ENCODE assay signal across 24 mouse cellular contexts in genomic region chr19:41558891-41559486, GRCm38 (mm10). TPM values are rescaled to one million over a fixed set of nuclear protein-coding genes. Genes with fewer than 3 reads are reported as not detected.
DNase-seq lines count a peak whose midpoint lies in the region; ATAC-seq and TF ChIP-seq lines count a peak whose summit lies in the region.
"Had no signal": no experiment of that assay in that cellular context is flagged by ENCODE, and none has a peak within 500 bp of the region (broad histone marks: within the 10 kb centered on the region; RNA-seq: fewer than 3 reads in every experiment).

No protein-coding gene starts in this region.

- DNase-seq in forebrain, postnatal 0 days: no peak
- peak; percentile 5 for DNase-seq in hindbrain, postnatal 0 days (ENCODE audit: low spot score)
- DNase-seq in brain, embryonic 14.5 days (ENCODE audit: low read depth): peak; percentile 53
- peak; percentile 31 for DNase-seq in midbrain, postnatal 0 days (ENCODE audit: low spot score)
- DNase-seq in gastrocnemius, adult 2 months: no peak
- DNase-seq: adrenal gland, postnatal 14 days; cerebellum, adult 11-12 months; cerebellum, adult 9-11 months; embryo, embryonic 11 days; heart, adult 2 months; heart, postnatal 4 days; kidney, adult 11 months; kidney, postnatal 14 days; liver; lung, adult 2 months; lung, postnatal 10 days; thymus, adult 2 months; thymus, postnatal 36 days had no signal

- no peak for TF ChIP-seq POLR2A in brain, embryonic 14.5 days (IDR thresholded peaks at IDR 0.05; ENCODE audit: borderline replicate concordance, extremely low read depth, insufficient read depth, insufficient read length, poor library complexity, severe bottlenecking)

- H3K36me3 ChIP-seq in forebrain, embryonic 13.5 days (ENCODE audit: poor library complexity, severe bottlenecking): peaks cover 28% of the 10 kb centered on the region
- H3K36me3 ChIP-seq in forebrain, postnatal 0 days (ENCODE audit: insufficient read depth): peaks cover 33% of the 10 kb centered on the region
- H3K36me3 ChIP-seq in hindbrain, postnatal 0 days (ENCODE audit: insufficient read depth, low read length): peaks cover 5% of the 10 kb centered on the region; the same call in 1 of the 2 replicates
- peaks cover 23% of the 10 kb centered on the region; the same call in 1 of the 2 replicates for H3K36me3 ChIP-seq in hindbrain, embryonic 12.5 days
- peaks cover 10% of the 10 kb centered on the region; the same call in 1 of the 2 replicates for H3K36me3 ChIP-seq in midbrain, postnatal 0 days (ENCODE audit: insufficient read depth, low read length)

- no peaks in the 10 kb centered on the region; the same call in 1 of the 2 replicates for H3K4me1 ChIP-seq in forebrain, embryonic 13.5 days
- H3K4me1 ChIP-seq in forebrain, postnatal 0 days (ENCODE audit: insufficient read depth): no peaks in the 10 kb centered on the region
- H3K4me1 ChIP-seq in hindbrain, postnatal 0 days (ENCODE audit: insufficient read depth, low read length): no peaks in the 10 kb centered on the region
- no peaks in the 10 kb centered on the region; the same call in 1 of the 2 replicates for H3K4me1 ChIP-seq in hindbrain, embryonic 12.5 days
- H3K4me1 ChIP-seq in midbrain, postnatal 0 days (ENCODE audit: insufficient read depth, low read length): 0 out of 2 replicates have a peak, but pooled peaks cover 3% of the 10 kb centered on the region
- H3K4me1 ChIP-seq: embryonic facial prominence, embryonic 13.5 days had no signal

- intact Hi-C loops in gastrocnemius, adult 2 months (cut with DNase I): no loop called here

- no peak overlapping the region for H3K9ac ChIP-seq in forebrain, embryonic 13.5 days
- no peak overlapping the region for H3K9ac ChIP-seq in forebrain, postnatal 0 days
- no peak overlapping the region for H3K9ac ChIP-seq in hindbrain, postnatal 0 days (replicated peaks; ENCODE audit: low read length)
- H3K9ac ChIP-seq in hindbrain, embryonic 12.5 days: no peak overlapping the region
- H3K9ac ChIP-seq in midbrain, postnatal 0 days (replicated peaks; ENCODE audit: low read length, poor library complexity, severe bottlenecking): no peak overlapping the region
- H3K9ac ChIP-seq: embryonic facial prominence, embryonic 13.5 days; heart, embryonic 12.5 days; liver, embryonic 14.5 days had no signal

- TF ChIP-seq CTCF in forebrain, postnatal 0 days (IDR thresholded peaks at IDR 0.05; ENCODE audit: low read depth): no peak
- no peak for TF ChIP-seq CTCF in hindbrain, postnatal 0 days (IDR thresholded peaks at IDR 0.05; ENCODE audit: low read depth)
- TF ChIP-seq CTCF in brain, embryonic 14.5 days (IDR thresholded peaks at IDR 0.05; ENCODE audit: borderline replicate concordance, extremely low read depth, insufficient read depth, insufficient read length): no peak
- TF ChIP-seq CTCF in midbrain, postnatal 0 days (IDR thresholded peaks at IDR 0.05): no peak
- no peak for TF ChIP-seq CTCF in gastrocnemius, adult 2 months (IDR thresholded peaks at IDR 0.05)

- H3K4me2 ChIP-seq in forebrain, embryonic 13.5 days: no peak overlapping the region
- H3K4me2 ChIP-seq in forebrain, postnatal 0 days (ENCODE audit: low read depth): no peak overlapping the region
- no peak overlapping the region for H3K4me2 ChIP-seq in hindbrain, postnatal 0 days (ENCODE audit: low read depth, low read length)
- no peak overlapping the region for H3K4me2 ChIP-seq in hindbrain, embryonic 12.5 days (replicated peaks)
- no peak overlapping the region for H3K4me2 ChIP-seq in midbrain, postnatal 0 days (ENCODE audit: low read depth, low read length, poor library complexity, severe bottlenecking)
- H3K4me2 ChIP-seq: embryonic facial prominence, embryonic 13.5 days; heart, embryonic 12.5 days had no signal

- 0 out of 2 replicates have a peak, but pooled peaks have one; percentile 45 for ATAC-seq in forebrain, embryonic 13.5 days
- no peak for ATAC-seq in forebrain, postnatal 0 days
- no peak for ATAC-seq in hindbrain, postnatal 0 days
- ATAC-seq in hindbrain, embryonic 12.5 days (ENCODE audit: low FRiP score): no peak
- ATAC-seq in midbrain, postnatal 0 days (ENCODE audit: low FRiP score): 0 out of 2 replicates have a peak, but pooled peaks have one; percentile 44

- H3K4me3 ChIP-seq in forebrain, embryonic 13.5 days: no peak overlapping the region
- H3K4me3 ChIP-seq in forebrain, postnatal 0 days (ENCODE audit: low read depth, low read length): no peak overlapping the region
- H3K4me3 ChIP-seq in hindbrain, postnatal 0 days (ENCODE audit: low read length): no peak overlapping the region
- no peak overlapping the region for H3K4me3 ChIP-seq in hindbrain, embryonic 12.5 days
- no peak overlapping the region for H3K4me3 ChIP-seq in midbrain, postnatal 0 days (ENCODE audit: low read depth, low read length)
- H3K4me3 ChIP-seq in gastrocnemius, adult 2 months: no peak overlapping the region
- H3K4me3 ChIP-seq: embryonic facial prominence, embryonic 13.5 days; heart, adult 2 months; heart, embryonic 12.5 days had no signal

- H3K27me3 ChIP-seq in forebrain, embryonic 13.5 days: no peaks in the 10 kb centered on the region
- no peaks in the 10 kb centered on the region for H3K27me3 ChIP-seq in forebrain, postnatal 0 days (ENCODE audit: insufficient read depth, low read length)
- no peaks in the 10 kb centered on the region for H3K27me3 ChIP-seq in hindbrain, postnatal 0 days (ENCODE audit: insufficient read depth, low read length)
- no peaks in the 10 kb centered on the region for H3K27me3 ChIP-seq in hindbrain, embryonic 12.5 days
- H3K27me3 ChIP-seq in midbrain, postnatal 0 days (ENCODE audit: insufficient read depth, low read length): no peaks in the 10 kb centered on the region
- H3K27me3 ChIP-seq: embryonic facial prominence, embryonic 13.5 days; heart, embryonic 12.5 days had no signal

- H3K9me3 ChIP-seq in forebrain, embryonic 13.5 days (replicated peaks): no peaks in the 10 kb centered on the region
- H3K9me3 ChIP-seq in forebrain, postnatal 0 days (ENCODE audit: low read length): no peaks in the 10 kb centered on the region
- no peaks in the 10 kb centered on the region for H3K9me3 ChIP-seq in hindbrain, postnatal 0 days (ENCODE audit: low read length)
- H3K9me3 ChIP-seq in hindbrain, embryonic 12.5 days (replicated peaks): no peaks in the 10 kb centered on the region
- no peaks in the 10 kb centered on the region for H3K9me3 ChIP-seq in midbrain, postnatal 0 days (ENCODE audit: low read length)
- H3K9me3 ChIP-seq: embryonic facial prominence, embryonic 13.5 days; heart, embryonic 12.5 days had no signal

- 82% methylated on average over 9 of the region's 9 CpGs for WGBS in forebrain, embryonic 13.5 days
- 81% methylated on average over 9 of the region's 9 CpGs for WGBS in forebrain, postnatal 0 days
- WGBS in hindbrain, postnatal 0 days: 76% methylated on average over 9 of the region's 9 CpGs
- 81% methylated on average over 9 of the region's 9 CpGs for WGBS in hindbrain, embryonic 12.5 days
- WGBS in midbrain, postnatal 0 days: 71% methylated on average over 9 of the region's 9 CpGs

- H3K27ac ChIP-seq in forebrain, embryonic 13.5 days: no peak overlapping the region
- H3K27ac ChIP-seq in forebrain, postnatal 0 days (ENCODE audit: low read depth, low read length): no peak overlapping the region
- H3K27ac ChIP-seq in hindbrain, postnatal 0 days: no peak overlapping the region
- no peak overlapping the region for H3K27ac ChIP-seq in hindbrain, embryonic 12.5 days
- H3K27ac ChIP-seq in midbrain, postnatal 0 days (ENCODE audit: low read depth, low read length): no peak overlapping the region
- no peak overlapping the region for H3K27ac ChIP-seq in gastrocnemius, adult 2 months
- H3K27ac ChIP-seq: embryonic facial prominence, embryonic 13.5 days; heart, adult 2 months; liver, embryonic 14.5 days; macrophage had no signal

RNA-seq across cellular contexts. Expression of gene Gm340, which starts 23.2 kb away (rescaled TPM):
- polyA plus RNA-seq in forebrain, embryonic 13.5 days (2015; fragmentation: Nextera tagmentation; extraction: Ambion mirVana): 2.8 and 3.4 TPM in 2 replicates
- total RNA-seq in forebrain, postnatal 0 days (2014; rRNA removed): 6.8 and 7.6 TPM in 2 replicates
- 1.2 and 1.7 TPM in 2 replicates for polyA plus RNA-seq in forebrain, postnatal 0 days (2015; fragmentation: Nextera tagmentation; extraction: Ambion mirVana)
- total RNA-seq in hindbrain, postnatal 0 days (2014; rRNA removed): 5.7 and 6.4 TPM in 2 replicates
- polyA plus RNA-seq in hindbrain, postnatal 0 days (2015; fragmentation: Nextera tagmentation; extraction: Ambion mirVana): 1.7 TPM in 2 replicates
- polyA plus RNA-seq in hindbrain, embryonic 12.5 days (2016; fragmentation: Nextera tagmentation; extraction: Ambion mirVana): 3.9 and 4.8 TPM in 2 replicates
- 1.8 and 3.2 TPM in 2 replicates for polyA plus RNA-seq in brain, embryonic 14.5 days (2012; rRNA removed)
- 6.4 and 6.8 TPM in 2 replicates for total RNA-seq in midbrain, postnatal 0 days (2014; rRNA removed)
- 1.1 TPM in 2 replicates for polyA plus RNA-seq in midbrain, postnatal 0 days (2015; fragmentation: Nextera tagmentation; extraction: Ambion mirVana)
- 1 to 10 TPM; 6.3 TPM for total RNA-seq in gastrocnemius, adult 2 months (2021)

Comparison
In these comparisons a context has a peak if more than half of its experiments do, and no peak if none do; other contexts are left out.
1. ATAC-seq: peak in forebrain, embryonic 13.5 days (single experiment) and midbrain, postnatal 0 days (single experiment); none in forebrain, postnatal 0 days (single experiment), hindbrain, postnatal 0 days (single experiment) and hindbrain, embryonic 12.5 days (single experiment).
2. DNase-seq: peak in hindbrain, postnatal 0 days (single experiment), brain, embryonic 14.5 days (single experiment) and midbrain, postnatal 0 days (single experiment); none in forebrain, postnatal 0 days (single experiment) and gastrocnemius, adult 2 months (single experiment).